Mouse (Mus musculus) hematopoietic stem cell, adult 5-6 weeks (primary cell): Measurements from ENCODE around the gene Kcna10. TPM values are rescaled to one million over a fixed set of nuclear protein-coding genes. Genes with fewer than 3 reads are reported as not detected.

ENCODE experiments used
- ATAC-seq, 2 experiments: fragments of 125-278 bp in 1 of 2; replicated peaks in 1 of 2; 2 replicates each; pipeline ENCODE4 v1.8.0; 2016 to 2017; ENCODE audit warnings: inconsistent platforms in 2 of 2, mild to moderate bottlenecking in 2 of 2, moderate number of reproducible peaks in 2 of 2, low read depth in 1 of 2, moderate TSS enrichment in 1 of 2; ENCODE audit not compliant: low FRiP score in 2 of 2, poor library complexity in 2 of 2, severe bottlenecking in 2 of 2, insufficient read depth in 1 of 2, low TSS enrichment in 1 of 2
- total RNA-seq: library from RNA; stranded (forward); fragments of 172-1452, 232-1000 nt; gene quantifications from 2 replicates; pipeline ENCODE4 v1.2.3, GENCODE M21; 2017

Gene Kcna10
- total RNA-seq, 1 experiment from 2014 or later, result not detected

DNA sequence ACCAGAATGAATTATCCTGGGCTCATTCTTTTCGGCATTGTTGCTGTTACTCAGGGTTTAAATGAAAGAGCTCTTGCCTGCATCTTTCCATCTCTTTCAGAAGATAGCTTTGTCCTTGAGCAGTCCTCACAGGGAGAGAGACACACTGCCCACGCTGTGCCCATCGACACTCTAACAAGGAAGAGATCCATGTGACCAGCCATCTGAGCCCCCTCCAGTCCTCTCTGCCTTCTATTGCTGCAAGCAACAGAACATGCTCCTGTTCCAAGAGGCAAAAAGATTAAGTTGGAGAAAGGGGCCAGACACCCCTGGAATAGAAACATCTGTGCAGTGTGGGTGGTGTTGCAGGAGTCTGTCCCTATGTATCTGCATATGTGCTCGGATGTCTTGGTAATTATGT is 4.2 kb downstream of the Kcna10 start:
- no peak for ATAC-seq

- peak; percentile 43 to 55; a peak in 2 of 4 replicates for ATAC-seq
These were observed 5.5 kb downstream of the Kcna10 start for GRCm38 (mm10) chr3:107188226-107188899.

- no peak for ATAC-seq
These were observed 18.7 kb downstream of the Kcna10 start for GRCm38 (mm10) chr3:107201310-107202180.

- ATAC-seq, result no peak
These were observed 21.6 kb downstream of the Kcna10 start for GRCm38 (mm10) chr3:107204413-107204812.

DNA sequence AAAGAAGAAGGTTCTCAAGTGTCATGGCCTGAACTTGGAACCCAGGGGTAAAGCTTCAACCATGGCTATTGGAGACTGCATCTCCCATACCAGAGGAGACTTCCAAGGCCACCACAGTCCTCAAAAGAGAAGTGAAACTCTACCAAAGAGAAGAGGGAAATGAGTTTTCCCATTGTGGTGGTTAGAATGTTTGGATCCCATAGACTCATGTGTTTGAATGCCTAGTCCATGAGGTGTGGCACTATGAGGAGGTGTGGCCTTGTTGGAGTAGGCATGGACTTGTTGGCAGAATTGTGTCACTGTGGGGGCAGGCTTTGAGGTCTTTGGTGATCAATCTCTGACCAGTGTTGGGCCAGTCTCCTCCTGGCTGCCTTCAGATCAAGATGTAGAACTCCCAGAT is 22.3 kb downstream of the Kcna10 start:
- ATAC-seq, result no peak

GRCm38 (mm10) chr3:107205994-107206393 is 23.1 kb downstream of the Kcna10 start:
- ATAC-seq, result peak; percentile 56 to 67; a peak in 3 of 4 replicates

DNA sequence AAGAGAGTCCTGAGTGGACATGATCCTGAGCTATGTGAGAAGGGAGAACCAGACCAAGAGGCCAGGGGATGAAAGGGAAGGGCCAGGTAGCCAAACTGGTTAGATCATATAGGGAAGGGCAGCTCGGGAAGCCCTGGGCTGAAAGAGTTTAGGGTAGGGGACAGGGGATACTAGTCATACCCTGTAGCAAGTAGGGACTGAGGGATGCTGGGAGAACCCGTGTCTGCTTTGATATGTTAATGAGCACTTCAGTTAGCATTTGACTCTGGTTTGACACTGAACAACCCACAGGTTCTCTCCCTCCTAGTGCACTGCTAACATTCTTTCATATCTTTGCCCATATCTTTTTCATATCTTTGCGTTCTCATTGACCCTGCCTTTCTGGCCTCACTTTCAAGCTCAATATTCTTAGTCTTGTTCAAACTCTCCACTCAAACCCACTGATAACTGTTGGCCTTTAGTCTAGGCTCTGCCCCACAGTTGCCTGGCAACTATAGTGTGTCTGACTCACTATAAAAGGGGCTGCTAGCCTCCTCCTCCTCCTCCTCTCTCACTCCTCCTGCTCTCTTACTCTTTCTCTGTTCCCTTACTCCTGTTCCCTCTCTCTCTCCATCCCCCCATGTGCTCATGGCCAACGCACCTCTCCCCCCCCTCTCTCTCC is 23.8 kb downstream of the Kcna10 start:
- ATAC-seq, result no peak

DNA sequence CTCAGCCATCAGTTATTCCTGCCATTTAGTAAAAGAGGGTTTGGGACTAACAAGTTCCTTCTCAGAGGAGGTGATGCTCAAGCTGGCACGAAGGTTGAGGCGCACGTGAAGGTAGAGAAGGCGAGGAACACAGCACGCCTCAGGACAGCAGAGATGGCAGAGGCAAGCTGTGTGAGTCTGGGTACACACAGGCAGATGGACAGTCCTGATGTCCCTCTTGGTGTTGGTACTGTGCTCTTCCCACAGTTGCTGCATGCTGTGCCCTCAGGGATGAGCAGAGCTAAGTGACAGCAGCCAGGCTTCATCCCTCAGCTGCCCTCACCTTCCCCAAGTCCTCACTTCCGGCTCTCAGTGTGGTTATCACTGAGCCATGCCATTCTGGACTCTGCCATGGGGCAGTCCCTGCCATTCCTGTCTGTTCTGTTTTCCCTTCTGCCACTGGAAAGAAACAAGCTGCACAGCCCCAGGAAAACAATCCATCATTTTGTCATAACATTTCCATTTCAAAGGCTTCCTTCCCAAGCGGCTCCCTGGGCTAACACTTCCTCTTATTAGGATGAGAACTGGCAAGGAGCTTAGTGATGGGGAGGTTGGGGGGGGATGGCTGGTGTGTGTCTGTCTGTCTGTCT is 24.9 kb downstream of the Kcna10 start:
- no peak for ATAC-seq

DNA sequence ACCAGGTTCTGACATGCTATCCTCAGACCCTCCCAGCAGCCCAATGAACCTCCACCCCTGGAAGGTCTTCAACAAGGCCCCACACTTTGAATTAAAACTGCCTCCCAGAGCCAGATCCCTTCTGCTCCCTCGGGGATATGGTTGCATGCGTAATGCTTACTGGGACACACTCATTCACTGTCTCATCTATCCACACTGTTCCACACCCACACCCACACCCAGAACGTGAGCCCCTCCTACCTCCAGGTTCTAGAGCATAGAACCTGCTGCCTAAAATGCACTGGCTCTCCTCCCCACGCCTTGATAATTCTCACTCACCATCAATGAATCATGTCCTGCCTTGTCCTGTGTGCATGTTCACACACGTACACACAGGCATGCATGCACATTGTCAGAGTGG is 31.8 kb downstream of the Kcna10 start:
- ATAC-seq, result no peak

- no peak for ATAC-seq
These were observed 33.7 kb downstream of the Kcna10 start for GRCm38 (mm10) chr3:107216400-107217100.

GRCm38 (mm10) chr3:107217101-107217480 is 34.2 kb downstream of the Kcna10 start:
- ATAC-seq, result no peak

DNA sequence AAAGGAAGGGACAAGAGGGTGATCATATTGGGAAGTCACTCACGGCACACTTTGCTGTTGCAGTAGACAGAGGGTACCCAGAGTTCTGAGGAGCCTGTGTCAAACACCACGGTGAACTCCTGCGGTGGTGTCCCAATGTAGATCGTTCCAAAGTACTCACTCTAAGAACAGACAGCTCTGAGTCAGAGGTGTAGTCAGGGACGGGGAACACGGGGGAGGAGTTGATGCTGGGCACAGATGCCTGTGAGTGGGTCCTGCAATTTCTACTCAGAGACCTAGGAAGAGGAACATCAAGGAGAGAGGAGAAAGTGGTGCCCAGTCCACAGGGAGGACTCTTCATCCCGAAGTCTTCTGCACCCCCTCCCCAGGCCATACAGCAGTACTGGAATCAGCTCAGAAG is 35.7 kb downstream of the Kcna10 start:
- no peak for ATAC-seq

GRCm38 (mm10) chr3:107221608-107222007 is 38.8 kb downstream of the Kcna10 start, which contains the start of gene Cym:
TSS of gene Cym (minus strand) at chr3:107221732.
- ATAC-seq, result no peak

- no peak for ATAC-seq
These were observed 40.4 kb downstream of the Kcna10 start for GRCm38 (mm10) chr3:107223230-107223629.

GRCm38 (mm10) chr3:107225820-107226219 is 43.0 kb downstream of the Kcna10 start:
- no peak for ATAC-seq

DNA sequence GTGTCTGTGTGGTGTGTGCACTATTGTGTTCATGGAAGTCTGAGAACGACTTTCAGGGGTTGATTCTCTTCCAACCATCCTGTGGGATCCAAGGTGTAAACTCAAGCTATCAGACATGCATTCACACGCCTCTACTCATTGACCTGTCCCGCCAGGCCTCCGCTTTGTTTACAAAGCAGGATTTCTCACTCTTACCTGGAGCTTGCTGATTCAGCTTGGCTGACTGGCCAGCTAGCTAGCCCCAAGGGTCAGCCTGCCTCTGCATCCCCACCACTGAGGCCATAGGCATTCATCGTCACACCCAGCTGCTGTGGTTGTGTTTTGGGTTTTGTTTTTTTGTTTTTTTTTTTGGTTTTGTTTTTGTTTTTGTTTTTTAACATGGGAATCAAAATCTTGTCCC is 46.4 kb downstream of the Kcna10 start:
- ATAC-seq, result no peak

GRCm38 (mm10) chr3:107229822-107230221 is 47.0 kb downstream of the Kcna10 start:
- ATAC-seq, result no peak
